ENCODE assay signal across 27 mouse cellular contexts in genomic region chr19:35728436-35729060, GRCm38 (mm10).
DNase-seq lines count a peak whose midpoint lies in the region; ATAC-seq lines count a peak whose summit lies in the region.
"Had no signal": no experiment of that assay in that cellular context is flagged by ENCODE, and none has a peak within 500 bp of the region (broad histone marks: within the 10 kb centered on the region; RNA-seq: fewer than 3 reads in every experiment).

No protein-coding gene starts in this region.

- no peaks in the 10 kb centered on the region for H3K4me1 ChIP-seq in hindbrain, embryonic 16.5 days (ENCODE audit: control insufficient read depth, insufficient read depth, low read depth, low read length)
- H3K4me1 ChIP-seq in hindbrain, embryonic 10.5 days (replicated peaks): no peaks in the 10 kb centered on the region
- H3K4me1 ChIP-seq in neural tube, embryonic 13.5 days (replicated peaks): 0 out of 2 replicates have a peak, but pooled peaks cover 4% of the 10 kb centered on the region
- peaks cover 4% of the 10 kb centered on the region; the same call in 1 of the 2 replicates for H3K4me1 ChIP-seq in neural tube, embryonic 15.5 days
- H3K4me1 ChIP-seq: embryonic facial prominence, embryonic 10.5 days; embryonic facial prominence, embryonic 13.5 days; forebrain, embryonic 12.5 days; forebrain, embryonic 15.5 days; heart, embryonic 12.5 days; heart, embryonic 15.5 days had no signal

- no peaks in the 10 kb centered on the region for H3K9me3 ChIP-seq in hindbrain, embryonic 16.5 days (ENCODE audit: control insufficient read depth, low read length)
- H3K9me3 ChIP-seq in hindbrain, embryonic 10.5 days: no peaks in the 10 kb centered on the region
- no peaks in the 10 kb centered on the region for H3K9me3 ChIP-seq in neural tube, embryonic 13.5 days
- H3K9me3 ChIP-seq in neural tube, embryonic 15.5 days (replicated peaks): no peaks in the 10 kb centered on the region
- H3K9me3 ChIP-seq: embryonic facial prominence, embryonic 10.5 days; embryonic facial prominence, embryonic 13.5 days; forebrain, embryonic 12.5 days; forebrain, embryonic 15.5 days; heart, embryonic 12.5 days; heart, embryonic 15.5 days had no signal

- 51% methylated on average over 3 of the region's 3 CpGs for WGBS in hindbrain, embryonic 16.5 days
- 79% methylated on average over 3 of the region's 3 CpGs for WGBS in hindbrain, embryonic 10.5 days
- WGBS in neural tube, embryonic 13.5 days: 51% methylated on average over 3 of the region's 3 CpGs
- 42% methylated on average over 3 of the region's 3 CpGs for WGBS in neural tube, embryonic 15.5 days

- no peak overlapping the region for H3K27ac ChIP-seq in hindbrain, embryonic 16.5 days (ENCODE audit: low read depth, low read length)
- no peak overlapping the region for H3K27ac ChIP-seq in hindbrain, embryonic 10.5 days
- no peak overlapping the region for H3K27ac ChIP-seq in neural tube, embryonic 13.5 days (replicated peaks)
- H3K27ac ChIP-seq in neural tube, embryonic 15.5 days (replicated peaks): no peak overlapping the region
- H3K27ac ChIP-seq: embryonic facial prominence, embryonic 10.5 days; embryonic facial prominence, embryonic 13.5 days; forebrain, embryonic 12.5 days; forebrain, embryonic 15.5 days; heart, embryonic 15.5 days; hindbrain, postnatal 0 days had no signal

- no peaks in the 10 kb centered on the region for H3K36me3 ChIP-seq in hindbrain, embryonic 16.5 days (ENCODE audit: control insufficient read depth, insufficient read depth, low read length)
- H3K36me3 ChIP-seq in hindbrain, embryonic 10.5 days: no peaks in the 10 kb centered on the region
- no peaks in the 10 kb centered on the region for H3K36me3 ChIP-seq in neural tube, embryonic 13.5 days
- H3K36me3 ChIP-seq in neural tube, embryonic 15.5 days: no peaks in the 10 kb centered on the region
- H3K36me3 ChIP-seq: embryonic facial prominence, embryonic 10.5 days; embryonic facial prominence, embryonic 13.5 days; forebrain, embryonic 12.5 days; forebrain, embryonic 15.5 days; heart, embryonic 12.5 days; heart, embryonic 15.5 days had no signal

- DNase-seq in hindbrain, embryonic 10.5 days (ENCODE audit: low spot score): no peak
- no peak for DNase-seq in neural tube, embryonic 10.5 days (ENCODE audit: extremely low spot score, low spot score)
- no peak for DNase-seq in layer of hippocampus, adult 9-10 months (ENCODE audit: low spot score)
- DNase-seq: adrenal gland, adult 2 months; adrenal gland, postnatal 14 days; cerebellum, adult 11-12 months; cerebellum, adult 8-10 months; cerebellum, postnatal 10 days; cerebellum, postnatal 36 days; embryo, embryonic 11 days; gastrocnemius, postnatal 25 days; heart, adult 18-20 months; heart, postnatal 10 days; heart, postnatal 4 days had no signal

- ATAC-seq in hindbrain, embryonic 16.5 days: peak; percentile 54; the same call in 1 of the 2 replicates
- ATAC-seq in neural tube, embryonic 13.5 days (ENCODE audit: low read depth): peak; percentile 86
- ATAC-seq in neural tube, embryonic 15.5 days (ENCODE audit: low FRiP score): peak; percentile 83
- ATAC-seq: CD4-positive, CD25-positive, alpha-beta regulatory T cell, adult 4 months; forebrain, embryonic 15.5 days; hindbrain, postnatal 0 days; inflammation-experienced regulatory T-cells, adult 6 months had no signal

- no peaks in the 10 kb centered on the region for H3K27me3 ChIP-seq in hindbrain, embryonic 16.5 days (replicated peaks; ENCODE audit: control insufficient read depth, insufficient read depth, low read length)
- H3K27me3 ChIP-seq in hindbrain, embryonic 10.5 days (ENCODE audit: insufficient read depth, poor library complexity, severe bottlenecking): no peaks in the 10 kb centered on the region
- no peaks in the 10 kb centered on the region for H3K27me3 ChIP-seq in neural tube, embryonic 13.5 days
- no peaks in the 10 kb centered on the region for H3K27me3 ChIP-seq in neural tube, embryonic 15.5 days (replicated peaks)
- H3K27me3 ChIP-seq: embryonic facial prominence, embryonic 13.5 days; forebrain, embryonic 12.5 days; forebrain, embryonic 15.5 days; heart, embryonic 12.5 days; heart, embryonic 15.5 days had no signal

- H3K4me2 ChIP-seq in hindbrain, embryonic 16.5 days (ENCODE audit: low read length): no peak overlapping the region
- no peak overlapping the region for H3K4me2 ChIP-seq in neural tube, embryonic 13.5 days
- no peak overlapping the region for H3K4me2 ChIP-seq in neural tube, embryonic 15.5 days
- H3K4me2 ChIP-seq: embryonic facial prominence, embryonic 13.5 days; forebrain, embryonic 12.5 days; forebrain, embryonic 15.5 days; heart, embryonic 12.5 days; heart, embryonic 15.5 days had no signal

- no peak overlapping the region for H3K9ac ChIP-seq in hindbrain, embryonic 16.5 days (ENCODE audit: low read depth, low read length)
- H3K9ac ChIP-seq in neural tube, embryonic 13.5 days: no peak overlapping the region
- H3K9ac ChIP-seq in neural tube, embryonic 15.5 days (replicated peaks): no peak overlapping the region
- H3K9ac ChIP-seq: embryonic facial prominence, embryonic 13.5 days; forebrain, embryonic 12.5 days; forebrain, embryonic 15.5 days; heart, embryonic 12.5 days; heart, embryonic 15.5 days had no signal

- H3K4me3 ChIP-seq in hindbrain, embryonic 16.5 days (ENCODE audit: low read length): no peak overlapping the region
- no peak overlapping the region for H3K4me3 ChIP-seq in hindbrain, embryonic 10.5 days
- H3K4me3 ChIP-seq in neural tube, embryonic 13.5 days: no peak overlapping the region
- H3K4me3 ChIP-seq in neural tube, embryonic 15.5 days (replicated peaks): no peak overlapping the region
- H3K4me3 ChIP-seq: embryonic facial prominence, embryonic 10.5 days; embryonic facial prominence, embryonic 13.5 days; erythroblast, embryonic 14.5 days; forebrain, embryonic 12.5 days; forebrain, embryonic 15.5 days; heart, embryonic 12.5 days; heart, embryonic 15.5 days had no signal
